Mouse (Mus musculus) limb, embryonic 13.5 days (tissue): Measurements from ENCODE around the gene Polr3h. TPM values are rescaled to one million over a fixed set of nuclear protein-coding genes. Genes with fewer than 3 reads are reported as not detected.

ENCODE experiments used
- ATAC-seq: fragments of 200-750 bp; cut with Nextera tagmentation; 2 replicates; pipeline ENCODE4 v1.8.0; 2017; ENCODE audit warnings: low read depth, moderate number of reproducible peaks, moderate TSS enrichment; ENCODE audit not compliant: low FRiP score
- H3K27ac ChIP-seq: fragments of 300-500 bp; sonication (generic); 2 replicates; pipeline ENCODE4 v1.5.1; 2015; ENCODE audit warnings: inconsistent platforms, mild to moderate bottlenecking, moderate library complexity
- H3K27me3 ChIP-seq: fragments of 300-500 bp; sonication (generic); 2 replicates; pipeline ENCODE4 v1.6.1; 2015; ENCODE audit warnings: mild to moderate bottlenecking, inconsistent platforms
- H3K36me3 ChIP-seq: fragments of 300-500 bp; sonication (generic); 2 replicates; pipeline ENCODE4 v1.6.1; 2015; ENCODE audit warnings: inconsistent platforms, mild to moderate bottlenecking, moderate library complexity
- H3K4me1 ChIP-seq: fragments of 300-500 bp; sonication (generic); 2 replicates; pipeline ENCODE4 v1.6.1; 2015; ENCODE audit warnings: inconsistent platforms
- H3K4me2 ChIP-seq: fragments of 300-500 bp; sonication (generic); replicated peaks from 2 replicates; pipeline ENCODE4 v1.6.1; 2015; ENCODE audit warnings: inconsistent platforms, mild to moderate bottlenecking, moderate library complexity
- H3K4me3 ChIP-seq: fragments of 300-500 bp; sonication (generic); 2 replicates; pipeline ENCODE4 v1.5.1; 2015; ENCODE audit warnings: moderate library complexity, mild to moderate bottlenecking, inconsistent platforms
- H3K9ac ChIP-seq: fragments of 300-500 bp; sonication (generic); 2 replicates; pipeline ENCODE4 v1.6.1; 2015; ENCODE audit warnings: mild to moderate bottlenecking, inconsistent platforms
- H3K9me3 ChIP-seq: fragments of 300-500 bp; sonication (generic); 2 replicates; pipeline ENCODE4 v1.6.1; 2016; ENCODE audit warnings: inconsistent platforms
- WGBS: fragments of 180-500 bp; shearing (Covaris S2); methylation state at CpG from one replicate; pipeline ENCODE4 v1.1.7; 2015; 5-methylcytosine and 5-hydroxymethylcytosine counted together
- polyA plus RNA-seq: library from polyadenylated mRNA; unstranded; fragments of >200 nt; fragmentation: Nextera tagmentation; extraction: Ambion mirVana; gene quantifications from 2 replicates; pipeline ENCODE4 v1.2.1, GENCODE M21; 2015

Gene Polr3h
- polyA plus RNA-seq, 1 experiment from 2014 or later, result 57.9 TPM

DNA sequence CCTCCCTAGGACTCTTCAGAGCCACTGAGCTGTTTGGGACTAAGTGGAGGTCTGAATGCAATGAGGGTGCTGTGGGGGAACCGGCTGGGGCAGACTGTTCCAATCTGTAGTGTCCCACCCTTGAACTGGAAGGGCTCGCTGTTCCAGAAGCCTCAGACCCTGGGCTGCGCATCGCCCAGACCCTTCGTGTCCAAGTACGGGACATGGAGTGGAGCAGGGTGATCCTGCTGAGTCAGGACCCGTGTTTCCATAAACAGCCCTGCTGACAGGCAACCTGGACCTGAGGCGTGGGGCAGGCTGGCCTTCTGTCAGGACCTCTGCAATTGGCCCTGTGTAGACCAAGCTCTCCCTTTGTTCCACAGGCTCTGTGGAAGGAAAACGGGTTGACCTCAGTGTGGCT is 79.3 kb downstream of the Polr3h start:
- H3K9me3 ChIP-seq, result no peaks in the 10 kb centered on the region
- no peak overlapping the region for H3K4me2 ChIP-seq
- no peak overlapping the region for H3K27ac ChIP-seq
- ATAC-seq, result no peak
- H3K36me3 ChIP-seq, result peaks cover 52% of the 10 kb centered on the region
- no peak overlapping the region for H3K4me3 ChIP-seq
- 88% methylated on average over 9 of the region's 9 CpGs for WGBS
- H3K27me3 ChIP-seq, result no peaks in the 10 kb centered on the region
- H3K9ac ChIP-seq, result no peak overlapping the region
- H3K4me1 ChIP-seq, result 0 out of 2 replicates have a peak, but pooled peaks cover 2% of the 10 kb centered on the region

DNA sequence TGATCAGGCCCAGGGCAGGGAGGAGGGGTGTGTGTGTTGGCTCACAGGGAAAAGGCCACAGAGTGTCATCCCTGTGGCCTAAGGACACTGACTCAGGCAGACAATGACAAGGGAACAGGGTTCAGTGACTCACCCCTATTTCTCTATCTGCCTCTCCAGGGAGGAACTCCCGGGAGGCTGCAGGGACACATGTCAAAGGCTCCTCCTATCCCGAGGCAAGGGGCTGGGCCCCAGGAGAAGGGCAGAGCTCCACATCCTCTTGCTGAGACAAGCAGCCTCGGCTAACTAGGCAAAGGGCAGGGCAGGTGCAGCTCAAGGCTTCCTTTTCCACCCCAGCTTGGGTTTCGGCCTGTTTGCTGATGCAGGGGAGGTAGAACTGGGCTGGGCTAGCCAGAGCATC is 80.3 kb downstream of the Polr3h start:
- Histone ChIP-seq H3K9me3 (no peaks in the 10 kb centered on the region), H3K4me3 (no peak overlapping the region), H3K27me3 (no peaks in the 10 kb centered on the region), H3K36me3 (peaks cover 41% of the 10 kb centered on the region), H3K27ac (no peak overlapping the region), H3K4me2 (no peak overlapping the region), H3K9ac (no peak overlapping the region), H3K4me1 (0 out of 2 replicates have a peak, but pooled peaks cover under 1% of the 10 kb centered on the region)
- no peak for ATAC-seq
- 34% methylated on average over 4 of the region's 4 CpGs for WGBS

DNA sequence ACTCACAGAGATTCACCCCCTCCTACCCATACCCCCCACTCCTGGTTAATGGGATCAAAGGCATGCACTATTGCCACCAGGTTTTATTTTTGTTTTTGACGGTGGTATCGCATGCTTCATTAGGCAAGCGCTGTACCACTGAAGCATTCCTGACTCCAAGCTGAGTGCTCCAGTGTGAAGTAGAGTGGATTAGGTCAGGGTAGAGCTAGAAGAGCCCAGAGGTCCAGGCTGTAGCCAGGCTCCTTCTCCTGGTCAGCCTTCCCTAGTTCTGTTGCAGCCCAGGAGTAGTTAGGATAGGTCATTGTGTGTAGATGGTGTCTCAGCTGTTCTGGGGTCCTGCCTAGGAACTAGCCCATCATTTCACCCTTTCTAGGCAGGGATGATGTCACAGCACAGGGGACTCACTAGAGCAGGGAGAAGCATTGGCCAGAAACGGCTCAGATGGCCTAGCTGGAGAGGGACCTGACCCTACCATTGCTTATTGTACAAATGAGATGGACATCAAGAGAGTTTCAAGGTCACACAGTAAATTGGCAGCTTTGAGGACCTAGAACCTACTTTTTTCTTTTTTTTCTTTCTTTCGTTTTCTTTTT is 80.9 kb downstream of the Polr3h start:
- Histone ChIP-seq H3K4me3 (no peak overlapping the region), H3K27me3 (no peaks in the 10 kb centered on the region), H3K9me3 (no peaks in the 10 kb centered on the region), H3K4me1 (no peaks in the 10 kb centered on the region; the same call in 1 of the 2 replicates), H3K4me2 (no peak overlapping the region), H3K27ac (no peak overlapping the region), H3K9ac (no peak overlapping the region), H3K36me3 (peaks cover 35% of the 10 kb centered on the region)
- 77% methylated on average over 5 of the region's 5 CpGs for WGBS
- no peak for ATAC-seq

DNA sequence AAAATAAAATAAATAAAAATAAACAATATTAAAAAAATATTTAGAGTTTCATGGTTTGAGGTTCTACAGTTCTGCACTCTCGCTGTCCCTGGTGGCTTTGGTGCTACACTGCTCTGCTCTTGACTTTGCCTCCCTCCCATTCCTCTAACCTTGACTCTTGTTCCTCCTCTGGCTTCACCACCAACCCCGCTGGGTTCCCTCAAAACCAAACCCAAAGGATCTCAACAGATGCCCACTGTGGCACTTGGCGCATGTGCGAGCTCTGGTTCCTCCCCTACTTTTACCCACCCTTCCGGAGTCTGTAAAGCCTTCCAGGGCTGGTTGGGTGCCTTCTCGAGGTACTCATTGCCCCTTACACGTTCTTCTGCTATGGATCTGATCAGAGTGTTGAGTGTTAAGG is 83.8 kb downstream of the Polr3h start:
- Histone ChIP-seq H3K4me2 (no peak overlapping the region), H3K36me3 (peaks cover 10% of the 10 kb centered on the region), H3K9ac (no peak overlapping the region), H3K27ac (no peak overlapping the region), H3K27me3 (no peaks in the 10 kb centered on the region), H3K4me1 (peaks cover 16% of the 10 kb centered on the region), H3K4me3 (no peak overlapping the region), H3K9me3 (no peaks in the 10 kb centered on the region)
- ATAC-seq, result no peak
- 82% methylated on average over 7 of the region's 7 CpGs for WGBS

DNA sequence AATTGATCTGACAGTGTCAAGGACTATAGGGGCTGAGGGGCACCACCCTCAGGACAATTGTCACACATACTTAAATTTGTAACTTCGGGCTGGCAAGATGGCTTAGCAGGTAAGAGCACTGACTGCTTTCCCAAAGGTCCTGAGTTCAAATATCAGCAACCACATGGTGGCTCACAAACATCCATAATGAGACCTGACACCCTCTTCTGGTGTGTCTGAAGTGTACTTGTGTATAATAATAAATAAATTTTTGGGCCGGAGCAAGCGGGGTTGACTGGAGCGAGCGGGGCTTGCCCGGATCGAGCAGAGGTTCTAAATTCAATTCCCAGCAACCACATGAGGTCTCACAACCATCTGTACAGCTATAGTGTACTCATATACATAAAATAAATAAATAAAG is 85.7 kb downstream of the Polr3h start:
- no peak overlapping the region for H3K4me3 ChIP-seq
- WGBS, result 88% methylated on average over 7 of the region's 7 CpGs
- peaks cover 36% of the 10 kb centered on the region for H3K4me1 ChIP-seq
- no peaks in the 10 kb centered on the region for H3K36me3 ChIP-seq
- no peaks in the 10 kb centered on the region for H3K9me3 ChIP-seq
- H3K9ac ChIP-seq, result no peak overlapping the region
- H3K27ac ChIP-seq, result no peak overlapping the region
- H3K27me3 ChIP-seq, result peaks cover 4% of the 10 kb centered on the region
- ATAC-seq, result no peak
- H3K4me2 ChIP-seq, result no peak overlapping the region

DNA sequence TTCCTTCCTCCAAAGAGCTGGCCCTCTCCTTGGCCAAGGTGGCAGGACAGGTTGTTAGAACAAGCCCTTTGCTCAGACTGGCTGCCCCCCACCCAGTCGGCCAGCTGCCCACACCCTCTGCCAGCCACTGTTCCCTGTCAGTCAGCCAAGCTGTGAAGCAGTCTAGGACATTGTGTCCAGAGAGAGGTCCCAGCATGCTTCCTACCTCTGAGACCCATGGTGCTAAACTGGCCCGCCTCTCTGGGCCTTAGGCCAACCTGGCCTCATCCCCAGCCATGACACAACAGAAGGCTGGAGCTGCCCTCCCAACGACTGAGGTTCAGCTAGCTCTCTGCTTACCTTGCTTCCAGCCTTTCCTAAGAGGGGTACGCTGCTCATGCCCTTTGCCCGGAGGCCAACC is 86.4 kb downstream of the Polr3h start:
- no peak overlapping the region for H3K4me2 ChIP-seq
- H3K27me3 ChIP-seq, result peaks cover 11% of the 10 kb centered on the region
- H3K4me1 ChIP-seq, result peaks cover 38% of the 10 kb centered on the region
- H3K27ac ChIP-seq, result no peak overlapping the region; the same call in 1 of the 2 replicates
- no peak overlapping the region for H3K9ac ChIP-seq
- H3K9me3 ChIP-seq, result no peaks in the 10 kb centered on the region
- 71% methylated on average over 5 of the region's 5 CpGs for WGBS
- no peak for ATAC-seq
- H3K4me3 ChIP-seq, result no peak overlapping the region
- no peaks in the 10 kb centered on the region for H3K36me3 ChIP-seq

DNA sequence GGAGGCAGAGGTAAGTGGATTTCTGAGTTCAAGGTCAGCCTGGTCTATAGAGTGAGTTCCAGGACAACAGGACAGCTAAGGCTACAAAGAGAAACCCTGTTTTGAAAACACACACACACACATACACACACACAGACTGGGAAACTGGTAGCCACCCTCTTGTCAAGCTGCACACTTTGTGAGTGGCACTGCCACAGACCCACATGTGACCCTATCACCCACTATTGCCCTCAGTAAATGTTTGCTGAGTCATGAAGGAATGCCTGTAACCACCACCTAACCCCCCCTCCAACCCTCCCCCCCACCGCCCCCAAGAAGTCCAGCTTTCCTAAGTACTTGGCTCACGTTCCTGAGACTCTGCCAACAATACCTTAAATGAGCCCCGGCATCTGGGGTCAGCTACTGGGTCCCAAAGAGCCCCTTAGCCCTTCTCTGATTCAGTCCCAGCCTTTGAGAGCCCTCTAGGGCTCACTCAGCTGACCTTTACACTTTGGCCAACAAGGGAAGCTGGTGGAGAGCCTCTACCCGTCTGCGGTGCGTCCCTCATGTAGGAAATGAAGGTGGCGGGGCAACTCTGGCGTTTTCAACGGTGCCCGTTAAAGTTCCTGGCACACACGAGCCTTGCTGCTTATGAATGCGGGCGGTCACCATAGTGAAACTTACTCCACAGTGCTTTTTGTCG is 87.3 kb downstream of the Polr3h start:
- Histone ChIP-seq H3K9ac (no peak overlapping the region), H3K36me3 (no peaks in the 10 kb centered on the region), H3K4me3 (no peak overlapping the region), H3K27ac (no peak overlapping the region; the same call in 1 of the 2 replicates), H3K27me3 (peaks cover 17% of the 10 kb centered on the region), H3K4me1 (peaks cover 38% of the 10 kb centered on the region), H3K9me3 (no peaks in the 10 kb centered on the region), H3K4me2 (no peak overlapping the region)
- 68% methylated on average over 14 of the region's 14 CpGs for WGBS
- no peak for ATAC-seq

Other genes starting within 250 kb of the Polr3h start
- 15.5 and 17.1 TPM in 2 replicates for gene Chadl, start 229.0 kb downstream of the Polr3h start, polyA plus RNA-seq
- gene Zc3h7b, start 181.2 kb downstream of the Polr3h start, polyA plus RNA-seq, result 39.5 and 40.4 TPM in 2 replicates
- gene Rangap1, start 180.7 kb downstream of the Polr3h start, polyA plus RNA-seq, result 98.8 and 107 TPM in 2 replicates
- 25.4 and 26.0 TPM in 2 replicates for gene Tef, start 123.8 kb downstream of the Polr3h start, polyA plus RNA-seq
- 24.6 and 26.0 TPM in 2 replicates for gene Tob2, start 67.4 kb downstream of the Polr3h start, polyA plus RNA-seq
- gene Phf5a, start 54.3 kb downstream of the Polr3h start, polyA plus RNA-seq, result 151 and 158 TPM in 2 replicates
- gene Aco2, start 53.9 kb downstream of the Polr3h start, polyA plus RNA-seq, result 142 and 156 TPM in 2 replicates
- gene Csdc2, start 10.5 kb upstream of the Polr3h start, polyA plus RNA-seq, result 13.4 and 15.0 TPM in 2 replicates
- 26.3 and 26.8 TPM in 2 replicates for gene Pmm1, start 34.7 kb upstream of the Polr3h start, polyA plus RNA-seq
- gene 1700029P11Rik, start 54.3 kb upstream of the Polr3h start, polyA plus RNA-seq, result not detected in 2 replicates
- 88.5 and 92.1 TPM in 2 replicates for gene Xrcc6, start 61.6 kb upstream of the Polr3h start, polyA plus RNA-seq
- 26.6 and 26.9 TPM in 2 replicates for gene Desi1, start 107.6 kb upstream of the Polr3h start, polyA plus RNA-seq
- gene Snu13, start 121.4 kb upstream of the Polr3h start, polyA plus RNA-seq, result 294 and 308 TPM in 2 replicates
- 0.03 TPM in 1 of 2 replicates, not detected in the other for gene 4930407I10Rik, start 132.9 kb upstream of the Polr3h start, polyA plus RNA-seq
- 0.11 and 0.17 TPM in 2 replicates for gene Mei1, start 143.8 kb upstream of the Polr3h start, polyA plus RNA-seq
- gene Ccdc134, start 201.7 kb upstream of the Polr3h start, polyA plus RNA-seq, result 27.6 and 30.3 TPM in 2 replicates
- 168 and 173 TPM in 2 replicates for gene Srebf2, start 220.9 kb upstream of the Polr3h start, polyA plus RNA-seq